Mouse (Mus musculus): ENCODE measurements around the gene Pick1.

DNA sequence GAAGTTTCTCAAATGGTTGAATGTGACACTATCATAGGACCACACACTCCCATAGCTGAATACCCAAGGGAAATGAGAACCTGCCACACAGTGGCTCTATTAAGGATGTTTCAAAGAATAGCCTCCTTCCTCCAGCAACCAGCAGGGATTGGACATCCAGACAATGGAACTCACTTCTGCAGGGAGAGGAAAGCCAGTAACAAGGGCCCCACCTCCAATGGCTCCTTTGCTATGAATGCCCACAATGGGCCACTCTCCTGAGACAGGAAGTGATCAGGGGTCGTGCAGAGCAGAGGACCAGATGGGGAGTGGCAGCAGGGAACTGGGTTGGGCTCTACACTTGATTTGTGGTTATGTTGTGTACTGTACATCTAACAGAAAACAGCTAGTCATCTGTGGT is 39.5 kb downstream of the Pick1 start:
- TF ChIP-seq CTCF (IDR thresholded peaks at IDR 0.05; ENCODE audit: low read depth) (no peak), EP300 (IDR thresholded peaks at IDR 0.05; ENCODE audit: low read depth) (no peak)

Measured in liver, embryonic 14.5 days (tissue).